In the genomic region with DNA sequence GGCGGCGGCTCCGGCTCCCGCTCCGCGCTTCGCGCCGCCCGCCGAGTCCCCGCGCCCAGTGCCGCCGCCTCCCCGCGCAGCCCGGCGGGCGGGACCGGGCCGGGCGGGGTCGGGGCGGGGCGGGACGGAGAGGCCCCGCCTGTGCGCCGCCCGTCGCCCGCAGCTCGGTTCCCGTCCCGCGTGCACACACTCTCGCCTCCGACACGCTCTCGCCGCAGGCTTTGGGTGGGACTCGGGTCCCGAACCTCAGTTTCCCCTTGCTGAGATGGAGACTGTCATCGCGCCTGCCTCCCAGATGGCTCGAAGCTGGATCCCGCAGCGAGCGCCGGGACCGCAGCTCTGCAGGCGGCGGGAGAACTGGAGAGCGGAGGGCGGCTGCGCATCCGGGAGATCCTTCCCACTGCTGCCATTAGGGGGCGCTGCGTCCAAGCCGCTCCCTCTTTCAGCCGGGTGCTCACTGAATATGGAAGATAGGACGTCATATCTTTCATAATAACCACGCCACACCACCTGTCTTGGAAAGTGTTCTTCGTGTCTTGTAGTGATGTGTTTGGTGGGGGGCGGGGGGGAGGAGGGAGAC, we compare ENCODE assay signal across 8 mouse cellular contexts. TPM values are rescaled to one million over a fixed set of nuclear protein-coding genes. Genes with fewer than 3 reads are reported as not detected.
DNase-seq lines count a peak whose midpoint lies in the region; ATAC-seq lines count a peak whose summit lies in the region.

A gene (minus strand): TSS at position 359 of the 580 bp plus-strand sequence.

- H3K27ac ChIP-seq in hindbrain, embryonic 15.5 days (replicated peaks) = peak within 1 kb of the TSS; percentile 60

- WGBS in hindbrain, embryonic 15.5 days = under 1% methylated on average over 52 of the region's 66 CpGs

- DNase-seq in T-cell, adult 2 months (ENCODE audit: low spot score) = peak; percentile 84
- peak; percentile 83 to 91 for DNase-seq in cerebellum, postnatal 4 days (ENCODE audit: low spot score in 2 of 2)
- DNase-seq in gastrocnemius, adult 18-20 months (ENCODE audit: low spot score) = peak; percentile 75
- peak; percentile 80 for DNase-seq in left cerebral cortex, adult 11 months (ENCODE audit: low spot score)
- DNase-seq in lung, postnatal 36 days = peak; percentile 85
- DNase-seq in retina, postnatal 1 day = peak; percentile 89
- DNase-seq in thymus, postnatal 4 days = peak; percentile 93

- peak within 1 kb of the TSS; percentile 81 for H3K4me2 ChIP-seq in hindbrain, embryonic 15.5 days

- H3K27me3 ChIP-seq in hindbrain, embryonic 15.5 days = 0 out of 2 replicates have a peak, but pooled peaks cover 6% of the 10 kb centered on the region

- H3K4me3 ChIP-seq in hindbrain, embryonic 15.5 days = peak within 1 kb of the TSS; percentile 73

- H3K9ac ChIP-seq in hindbrain, embryonic 15.5 days = peak within 1 kb of the TSS; percentile 73

- H3K9me3 ChIP-seq in hindbrain, embryonic 15.5 days = no peaks in the 10 kb centered on the region

- H3K4me1 ChIP-seq in hindbrain, embryonic 15.5 days (replicated peaks) = peaks cover 13% of the 10 kb centered on the region

- no peaks in the 10 kb centered on the region for H3K36me3 ChIP-seq in hindbrain, embryonic 15.5 days

- ATAC-seq in hindbrain, embryonic 15.5 days (ENCODE audit: low FRiP score, low read depth) = peak; percentile 65

RNA-seq across cellular contexts. Expression of the gene that starts here (rescaled TPM):
- under 1 TPM; 0.11 to 0.26 TPM for total RNA-seq in gastrocnemius, adult 18-20 months (2021)
- polyA plus RNA-seq in hindbrain, embryonic 15.5 days (2015; fragmentation: Nextera tagmentation; extraction: Ambion mirVana) = 9.0 and 10.5 TPM in 2 replicates

Comparison
In these comparisons a context has a peak if more than half of its experiments do, and no peak if none do; other contexts are left out.
1. Peak in every context shown above with its lines: DNase-seq, ATAC-seq, H3K4me3 ChIP-seq and H3K27ac ChIP-seq.
2. Peak in DNase-seq in gastrocnemius, adult 18-20 months; RNA of the gene not detected or under 1 TPM.